Mouse (Mus musculus): ENCODE data around the gene Btc.

The Btc gene

GRCm38 (mm10) chr5:91402339-91403211 is at the start of gene Btc:
TSS of gene Btc (minus strand) at chr5:91402994.
- DNase-seq: peak; percentile 7

- DNase-seq: no peak
These were observed 42.3 kb upstream of the Btc start for GRCm38 (mm10) chr5:91444981-91445517.

GRCm38 (mm10) chr5:91436563-91436962 is 33.8 kb upstream of the Btc start:
- DNase-seq: no peak

GRCm38 (mm10) chr5:91434723-91435658 is 32.2 kb upstream of the Btc start:
- no peak for DNase-seq

GRCm38 (mm10) chr5:91428547-91428946 is 25.8 kb upstream of the Btc start:
- DNase-seq: no peak

- DNase-seq: no peak
These were observed 11.0 kb upstream of the Btc start for GRCm38 (mm10) chr5:91413814-91414213.

- DNase-seq: no peak
These were observed 1.5 kb upstream of the Btc start for GRCm38 (mm10) chr5:91404263-91404662.

- DNase-seq: no peak
These were observed 487 bp upstream of the Btc start for GRCm38 (mm10) chr5:91403281-91403680.

- DNase-seq: no peak
These were observed 2.2 kb downstream of the Btc start for GRCm38 (mm10) chr5:91400493-91401096.

GRCm38 (mm10) chr5:91375467-91375866 is 27.3 kb downstream of the Btc start:
- no peak for DNase-seq

GRCm38 (mm10) chr5:91368061-91368565 is 34.7 kb downstream of the Btc start:
- no peak for DNase-seq

- peak; percentile 56 for DNase-seq
These were observed 35.9 kb downstream of the Btc start for GRCm38 (mm10) chr5:91366925-91367324.

GRCm38 (mm10) chr5:91363274-91363991 is 39.4 kb downstream of the Btc start:
- no peak for DNase-seq

- DNase-seq: no peak
These were observed 50.1 kb downstream of the Btc start for GRCm38 (mm10) chr5:91352645-91353044.

GRCm38 (mm10) chr5:91345681-91346080 is 57.1 kb downstream of the Btc start:
- DNase-seq: no peak

- DNase-seq: no peak
These were observed 57.7 kb downstream of the Btc start for GRCm38 (mm10) chr5:91345064-91345463.

- DNase-seq: no peak
These were observed 60.6 kb downstream of the Btc start for GRCm38 (mm10) chr5:91341981-91342760.

GRCm38 (mm10) chr5:91334227-91334626 is 68.6 kb downstream of the Btc start:
- no peak for DNase-seq

GRCm38 (mm10) chr5:91332079-91332865 is 70.5 kb downstream of the Btc start:
- DNase-seq: no peak

GRCm38 (mm10) chr5:91321840-91322239 is 81.0 kb downstream of the Btc start:
- DNase-seq: no peak

Data from cerebellum, adult 8-10 months (tissue).